Mouse (Mus musculus) hindbrain, embryonic 13.5 days (tissue): ENCODE measurements around the gene Sh3rf1. TPM values are rescaled to one million over a fixed set of nuclear protein-coding genes. Genes with fewer than 3 reads are reported as not detected.

Experiments
- ATAC-seq: fragments of 200-750 bp; cut with Nextera tagmentation; 2 replicates; pipeline ENCODE4 v1.8.0; 2017; ENCODE audit warnings: moderate TSS enrichment; ENCODE audit not compliant: low FRiP score
- H3K27ac ChIP-seq: fragments of 300-500 bp; sonication (generic); 2 replicates; pipeline ENCODE4 v1.5.1; 2015; ENCODE audit warnings: inconsistent platforms, mild to moderate bottlenecking, moderate library complexity
- H3K27me3 ChIP-seq: fragments of 300-500 bp; sonication (generic); 2 replicates; pipeline ENCODE4 v1.6.1; 2015; ENCODE audit warnings: mild to moderate bottlenecking, inconsistent platforms
- H3K36me3 ChIP-seq: fragments of 300-500 bp; sonication (generic); 2 replicates; pipeline ENCODE4 v1.6.1; 2015; ENCODE audit warnings: mild to moderate bottlenecking, inconsistent platforms
- H3K4me1 ChIP-seq: fragments of 300-500 bp; sonication (generic); replicated peaks from 2 replicates; pipeline ENCODE4 v1.6.1; 2015; ENCODE audit warnings: inconsistent platforms
- H3K4me2 ChIP-seq: fragments of 300-500 bp; sonication (generic); 2 replicates; pipeline ENCODE4 v1.6.1; 2015; ENCODE audit warnings: inconsistent platforms, mild to moderate bottlenecking, moderate library complexity
- H3K4me3 ChIP-seq: fragments of 300-500 bp; sonication (generic); 2 replicates; pipeline ENCODE4 v1.5.1; 2015; ENCODE audit warnings: mild to moderate bottlenecking, inconsistent platforms
- H3K9ac ChIP-seq: fragments of 300-500 bp; sonication (generic); 2 replicates; pipeline ENCODE4 v1.6.1; 2015; ENCODE audit warnings: mild to moderate bottlenecking, inconsistent platforms
- H3K9me3 ChIP-seq: fragments of 300-500 bp; sonication (generic); 2 replicates; pipeline ENCODE4 v1.6.1; 2016; ENCODE audit warnings: inconsistent platforms
- WGBS: fragments of 180-500 bp; shearing (Covaris S2); methylation state at CpG from one replicate; pipeline ENCODE4 v1.1.7; 2015; 5-methylcytosine and 5-hydroxymethylcytosine counted together
- polyA plus RNA-seq: library from polyadenylated mRNA; unstranded; fragments of >200 nt; fragmentation: Nextera tagmentation; extraction: Ambion mirVana; gene quantifications from 2 replicates; pipeline ENCODE4 v1.2.1, GENCODE M21; 2015

Sh3rf1 gene
- polyA plus RNA-seq, 1 experiment from 2014 or later = 30.5 TPM

GRCm38 (mm10) chr8:61374059-61374755 is 150.5 kb downstream of the Sh3rf1 start:
- no peak for ATAC-seq
- Histone ChIP-seq H3K27ac (no peak overlapping the region), H3K9ac (no peak overlapping the region), H3K27me3 (no peaks in the 10 kb centered on the region), H3K4me1 (peaks cover 15% of the 10 kb centered on the region), H3K9me3 (no peaks in the 10 kb centered on the region), H3K4me3 (no peak overlapping the region), H3K4me2 (no peak overlapping the region), H3K36me3 (peaks cover 37% of the 10 kb centered on the region)
- WGBS = 82% methylated on average over 16 of the region's 16 CpGs

GRCm38 (mm10) chr8:61375205-61375604 is 151.5 kb downstream of the Sh3rf1 start:
- Histone ChIP-seq H3K9ac (no peak overlapping the region), H3K4me1 (peaks cover 17% of the 10 kb centered on the region), H3K4me3 (no peak overlapping the region), H3K27me3 (no peaks in the 10 kb centered on the region), H3K36me3 (peaks cover 37% of the 10 kb centered on the region), H3K4me2 (no peak overlapping the region), H3K9me3 (no peaks in the 10 kb centered on the region), H3K27ac (no peak overlapping the region)
- ATAC-seq = no peak
- WGBS = 93% methylated on average over 7 of the region's 7 CpGs

DNA sequence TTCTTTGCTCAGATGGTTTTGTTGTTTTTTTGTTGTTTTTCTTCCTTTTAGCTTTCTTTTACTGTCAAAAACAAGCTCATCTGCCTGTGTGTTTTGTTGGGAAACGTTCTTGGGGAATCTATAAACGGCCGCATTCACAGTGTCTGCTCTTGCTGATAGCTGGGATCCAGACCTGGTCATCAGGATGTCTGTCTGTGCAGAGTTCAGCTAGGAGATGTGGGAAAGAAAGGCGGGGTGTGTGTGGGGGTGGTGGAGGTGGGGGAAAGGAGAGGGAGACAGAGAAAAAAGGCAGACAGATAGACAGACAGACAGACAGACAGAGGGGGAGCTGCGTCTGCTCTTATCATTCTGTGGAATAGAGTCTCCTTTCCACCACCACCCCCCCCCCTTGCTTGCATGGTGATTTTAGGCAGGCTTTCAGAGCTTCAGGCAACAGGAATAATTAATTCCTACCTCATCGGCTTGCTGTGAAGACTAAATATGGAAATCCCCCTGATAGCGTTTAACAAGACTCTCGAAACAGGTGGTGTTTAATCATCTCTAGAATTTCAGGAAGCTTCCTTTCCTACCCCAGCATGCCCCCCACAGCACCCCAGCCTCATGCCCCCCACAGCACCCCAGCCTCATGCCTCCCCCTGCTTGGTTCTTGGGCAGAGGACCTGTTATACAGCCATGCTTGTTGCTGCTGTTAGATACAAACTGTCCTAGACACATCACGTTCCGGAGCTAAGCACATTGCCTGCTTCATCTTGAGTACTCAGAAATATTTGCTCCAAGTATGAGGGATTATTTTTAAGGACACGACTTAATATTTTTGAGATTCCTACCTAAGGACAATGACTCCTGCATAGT is 155.4 kb downstream of the Sh3rf1 start:
- H3K4me1 ChIP-seq = peaks cover 29% of the 10 kb centered on the region
- no peak overlapping the region for H3K4me3 ChIP-seq
- peak; percentile 34; the same call in 1 of the 2 replicates for ATAC-seq
- peak overlapping the region; percentile 31 for H3K27ac ChIP-seq
- H3K4me2 ChIP-seq = no peak overlapping the region
- 62% methylated on average over 11 of the region's 11 CpGs for WGBS
- H3K9me3 ChIP-seq = no peaks in the 10 kb centered on the region
- no peak overlapping the region; the same call in 1 of the 2 replicates for H3K9ac ChIP-seq
- no peaks in the 10 kb centered on the region for H3K27me3 ChIP-seq
- peaks cover 22% of the 10 kb centered on the region for H3K36me3 ChIP-seq

DNA sequence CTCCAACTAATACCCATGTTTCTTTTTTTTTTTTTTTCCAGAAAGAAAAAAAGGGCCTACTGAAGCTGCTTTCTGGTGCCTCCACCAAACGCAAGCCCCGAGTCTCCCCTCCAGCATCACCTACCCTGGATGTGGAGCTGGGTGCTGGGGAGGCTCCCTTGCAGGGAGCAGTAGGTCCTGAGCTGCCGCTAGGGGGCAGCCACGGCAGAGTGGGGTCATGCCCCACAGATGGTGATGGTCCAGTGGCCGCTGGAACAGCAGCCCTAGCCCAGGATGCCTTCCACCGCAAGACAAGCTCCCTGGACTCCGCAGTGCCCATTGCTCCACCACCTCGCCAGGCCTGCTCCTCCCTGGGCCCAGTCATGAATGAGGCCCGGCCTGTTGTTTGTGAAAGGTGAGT is 160.9 kb downstream of the Sh3rf1 start:
- peaks cover 44% of the 10 kb centered on the region for H3K4me1 ChIP-seq
- 75% methylated on average over 9 of the region's 9 CpGs for WGBS
- ATAC-seq = no peak
- H3K4me2 ChIP-seq = no peak overlapping the region
- H3K9me3 ChIP-seq = no peaks in the 10 kb centered on the region
- H3K27me3 ChIP-seq = no peaks in the 10 kb centered on the region
- peaks cover 16% of the 10 kb centered on the region for H3K36me3 ChIP-seq
- H3K27ac ChIP-seq = no peak overlapping the region
- H3K9ac ChIP-seq = no peak overlapping the region
- H3K4me3 ChIP-seq = no peak overlapping the region

- Histone ChIP-seq H3K4me1 (peaks cover 48% of the 10 kb centered on the region), H3K4me2 (no peak overlapping the region), H3K9ac (no peak overlapping the region), H3K4me3 (no peak overlapping the region), H3K27me3 (no peaks in the 10 kb centered on the region), H3K36me3 (peaks cover 16% of the 10 kb centered on the region), H3K9me3 (no peaks in the 10 kb centered on the region), H3K27ac (peak overlapping the region; percentile 73)
- no peak for ATAC-seq
- 77% methylated on average over 11 of the region's 11 CpGs for WGBS
Observed at GRCm38 (mm10) chr8:61385502-61386191, 162.0 kb downstream of the Sh3rf1 start.

DNA sequence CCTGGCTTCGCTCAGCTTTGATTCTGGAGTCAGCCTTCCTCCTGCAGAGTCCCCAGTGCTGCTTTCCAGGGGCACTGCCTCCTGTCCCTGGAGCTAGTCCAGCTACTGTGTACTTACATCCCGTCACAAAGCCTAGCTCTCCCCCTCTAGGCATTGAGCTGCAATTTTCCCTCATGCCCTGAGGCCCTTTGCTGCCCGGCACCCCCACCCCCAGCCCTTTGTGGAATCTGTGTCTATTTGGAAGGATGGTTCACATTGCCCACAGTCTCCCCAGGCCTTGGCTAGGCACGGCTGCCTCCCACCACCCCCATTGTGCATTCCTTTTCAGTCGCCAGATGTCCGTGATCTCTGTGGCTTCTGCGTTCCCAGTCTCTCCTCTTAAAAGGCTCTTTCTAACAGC is 163.0 kb downstream of the Sh3rf1 start:
- peak; percentile 76 for ATAC-seq
- no peaks in the 10 kb centered on the region for H3K9me3 ChIP-seq
- H3K9ac ChIP-seq = no peak overlapping the region
- H3K36me3 ChIP-seq = peaks cover 13% of the 10 kb centered on the region
- peak overlapping the region; percentile 73 for H3K27ac ChIP-seq
- no peak overlapping the region for H3K4me3 ChIP-seq
- H3K4me2 ChIP-seq = peak overlapping the region; percentile 9; the same call in 1 of the 2 replicates
- peaks cover 52% of the 10 kb centered on the region for H3K4me1 ChIP-seq
- WGBS = 9% methylated on average over 7 of the region's 7 CpGs
- no peaks in the 10 kb centered on the region for H3K27me3 ChIP-seq

- peaks cover 46% of the 10 kb centered on the region for H3K4me1 ChIP-seq
- 0 out of 2 replicates have a peak overlapping the region, but pooled peaks have one; percentile 9 for H3K9ac ChIP-seq
- 19% methylated on average over 6 of the region's 6 CpGs for WGBS
- H3K4me3 ChIP-seq = no peak overlapping the region
- peak overlapping the region; percentile 73 for H3K27ac ChIP-seq
- no peaks in the 10 kb centered on the region for H3K9me3 ChIP-seq
- peak; percentile 48 for ATAC-seq
- peak overlapping the region; percentile 6; the same call in 1 of the 2 replicates for H3K4me2 ChIP-seq
- H3K27me3 ChIP-seq = no peaks in the 10 kb centered on the region
- H3K36me3 ChIP-seq = peaks cover 13% of the 10 kb centered on the region
Observed at GRCm38 (mm10) chr8:61387501-61387963, 163.9 kb downstream of the Sh3rf1 start.

GRCm38 (mm10) chr8:61388341-61388740 is 164.7 kb downstream of the Sh3rf1 start:
- peaks cover 17% of the 10 kb centered on the region for H3K36me3 ChIP-seq
- H3K9ac ChIP-seq = no peak overlapping the region
- no peaks in the 10 kb centered on the region for H3K9me3 ChIP-seq
- ATAC-seq = no peak
- H3K4me2 ChIP-seq = no peak overlapping the region
- no peaks in the 10 kb centered on the region for H3K27me3 ChIP-seq
- WGBS = 44% methylated on average over 9 of the region's 9 CpGs
- peak overlapping the region; percentile 73 for H3K27ac ChIP-seq
- peaks cover 40% of the 10 kb centered on the region for H3K4me1 ChIP-seq
- no peak overlapping the region for H3K4me3 ChIP-seq

- Histone ChIP-seq H3K9ac (no peak overlapping the region), H3K4me3 (no peak overlapping the region), H3K36me3 (peaks cover 23% of the 10 kb centered on the region), H3K27me3 (no peaks in the 10 kb centered on the region), H3K4me2 (no peak overlapping the region), H3K27ac (peak overlapping the region; percentile 44; the same call in 1 of the 2 replicates), H3K4me1 (peaks cover 38% of the 10 kb centered on the region), H3K9me3 (no peaks in the 10 kb centered on the region)
- 0 out of 2 replicates have a peak, but pooled peaks have one; percentile 6 for ATAC-seq
- 49% methylated on average over 18 of the region's 18 CpGs for WGBS
Observed at GRCm38 (mm10) chr8:61390307-61391057, 166.8 kb downstream of the Sh3rf1 start.

DNA sequence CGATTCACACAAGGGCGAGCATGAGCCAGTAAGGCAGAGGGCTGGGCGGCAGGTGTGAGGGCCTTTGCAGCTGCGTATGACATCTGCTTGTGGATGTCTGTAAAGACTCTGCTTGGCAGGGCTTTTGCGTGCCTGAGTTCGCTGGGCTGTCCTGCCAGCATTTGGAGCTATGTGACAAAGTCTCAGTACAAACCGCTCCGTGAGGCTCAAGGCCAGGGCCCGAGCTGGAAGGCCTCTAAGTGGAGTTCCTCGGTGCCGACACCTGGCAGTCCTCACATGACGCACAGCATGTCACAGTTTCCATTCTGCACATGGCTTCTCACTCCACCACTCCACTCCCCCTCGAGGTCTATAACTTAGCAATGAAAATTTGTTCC is 167.4 kb downstream of the Sh3rf1 start:
- H3K36me3 ChIP-seq = peaks cover 19% of the 10 kb centered on the region
- peaks cover 34% of the 10 kb centered on the region for H3K4me1 ChIP-seq
- no peaks in the 10 kb centered on the region for H3K9me3 ChIP-seq
- H3K4me2 ChIP-seq = no peak overlapping the region
- no peak overlapping the region for H3K4me3 ChIP-seq
- 73% methylated on average over 13 of the region's 13 CpGs for WGBS
- H3K9ac ChIP-seq = no peak overlapping the region
- no peak for ATAC-seq
- H3K27me3 ChIP-seq = no peaks in the 10 kb centered on the region
- peak overlapping the region; percentile 44; the same call in 1 of the 2 replicates for H3K27ac ChIP-seq

DNA sequence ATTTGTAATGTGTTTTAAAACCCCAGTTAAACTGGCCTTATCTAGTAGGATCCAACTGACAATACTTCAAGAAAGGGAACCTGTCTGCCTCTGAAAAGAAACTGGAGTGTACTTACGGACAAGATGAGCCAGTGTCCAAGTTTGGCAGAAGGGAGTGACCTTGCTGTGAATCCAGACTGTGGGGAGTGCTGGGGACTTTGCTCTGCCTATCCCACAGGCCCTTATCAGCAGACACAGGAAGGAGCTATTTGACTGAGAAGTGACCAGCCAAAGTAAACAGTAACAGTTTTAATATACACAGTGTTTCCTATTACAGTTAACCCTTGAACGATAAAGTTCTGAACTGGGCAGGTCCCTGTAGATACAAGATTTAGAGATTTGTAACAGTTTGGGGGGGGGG is 173.5 kb downstream of the Sh3rf1 start:
- WGBS = 81% methylated on average over 2 of the region's 2 CpGs
- no peak for ATAC-seq
- Histone ChIP-seq H3K27ac (no peak overlapping the region), H3K9ac (no peak overlapping the region), H3K9me3 (no peaks in the 10 kb centered on the region), H3K36me3 (peaks cover 19% of the 10 kb centered on the region), H3K4me2 (no peak overlapping the region), H3K4me1 (peaks cover 3% of the 10 kb centered on the region; the same call in 1 of the 2 replicates), H3K4me3 (no peak overlapping the region), H3K27me3 (no peaks in the 10 kb centered on the region)
